Mouse (Mus musculus): Measurements from ENCODE around the gene Klhl18. TPM values are rescaled to one million over a fixed set of nuclear protein-coding genes. Genes with fewer than 3 reads are reported as not detected.

Klhl18 gene
- polyA plus RNA-seq, 1 experiment, result 21.2 TPM

Other genes starting within 250 kb of the Klhl18 start
- gene Cspg5, start 232.9 kb downstream of the Klhl18 start, polyA plus RNA-seq (2012; rRNA removed), result 0.61 and 0.93 TPM in 2 replicates
- 21.0 and 26.9 TPM in 2 replicates for gene Elp6, start 171.5 kb downstream of the Klhl18 start, polyA plus RNA-seq (2012; rRNA removed)
- 67.0 and 87.1 TPM in 2 replicates for gene Scap, start 143.4 kb downstream of the Klhl18 start, polyA plus RNA-seq (2012; rRNA removed)
- 46.4 and 59.4 TPM in 2 replicates for gene Ptpn23, start 68.5 kb downstream of the Klhl18 start, polyA plus RNA-seq (2012; rRNA removed)
- gene Ngp, start 56.9 kb downstream of the Klhl18 start, polyA plus RNA-seq (2012; rRNA removed), result 10.6 and 19.4 TPM in 2 replicates
- gene Kif9, start 264 bp upstream of the Klhl18 start, polyA plus RNA-seq (2012; rRNA removed), result 0.90 and 1.6 TPM in 2 replicates
- gene Setd2, start 55.9 kb upstream of the Klhl18 start, polyA plus RNA-seq (2012; rRNA removed), result 78.1 and 85.6 TPM in 2 replicates
- 9.2 and 13.2 TPM in 2 replicates for gene Nradd, start 147.8 kb upstream of the Klhl18 start, polyA plus RNA-seq (2012; rRNA removed)
- gene Nbeal2, start 177.5 kb upstream of the Klhl18 start, polyA plus RNA-seq (2012; rRNA removed), result 297 and 301 TPM in 2 replicates
- gene Ccdc12, start 179.8 kb upstream of the Klhl18 start, polyA plus RNA-seq (2012; rRNA removed), result 105 and 152 TPM in 2 replicates

Data from thymus, adult 2 months (tissue).